Mouse (Mus musculus): Measurements from ENCODE around the gene Sh3glb2. TPM values are rescaled to one million over a fixed set of nuclear protein-coding genes. Genes with fewer than 3 reads are reported as not detected.

Gene Sh3glb2
- polyA plus RNA-seq, 1 experiment from 2014 or later: 69.4 TPM

DNA sequence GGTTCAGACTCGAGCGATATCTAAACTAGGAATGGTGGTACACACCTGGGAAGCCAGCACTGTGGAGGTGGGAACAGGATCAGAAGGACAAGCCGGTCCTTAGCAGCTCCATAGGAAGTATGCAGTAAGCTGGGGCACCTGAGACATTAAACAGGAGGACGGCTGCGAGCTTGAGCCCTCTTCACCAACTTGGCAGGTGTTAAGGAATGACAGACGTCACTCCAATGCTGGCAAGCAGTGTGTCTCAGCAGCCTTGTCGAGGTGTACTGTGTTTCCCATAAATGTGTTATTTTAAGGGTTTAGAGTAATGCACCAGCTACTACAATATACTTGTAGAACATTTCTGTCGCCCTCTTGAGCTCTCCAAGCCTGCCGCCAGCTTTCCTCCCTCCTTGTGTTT, 27.8 kb upstream of the Sh3glb2 start:
- H3K9me3 ChIP-seq (ENCODE audit: control insufficient read depth, low read length): no peaks in the 10 kb centered on the region
- H3K4me1 ChIP-seq (ENCODE audit: control insufficient read depth, insufficient read depth, low read length): no peaks in the 10 kb centered on the region; the same call in 1 of the 2 replicates
- WGBS: 88% methylated on average over 9 of the region's 9 CpGs
- H3K36me3 ChIP-seq (ENCODE audit: control insufficient read depth, insufficient read depth, low read length): peaks cover 19% of the 10 kb centered on the region
- H3K27ac ChIP-seq (ENCODE audit: low read depth, low read length): no peak overlapping the region
- ATAC-seq (ENCODE audit: low FRiP score, low TSS enrichment): no peak
- no peak overlapping the region for H3K9ac ChIP-seq (ENCODE audit: low read depth, low read length)
- no peaks in the 10 kb centered on the region for H3K27me3 ChIP-seq (ENCODE audit: control insufficient read depth, insufficient read depth, low read length)
- no peak overlapping the region for H3K4me2 ChIP-seq (replicated peaks; ENCODE audit: low read depth, low read length)
- no peak overlapping the region for H3K4me3 ChIP-seq (ENCODE audit: low read length)

GRCm38 (mm10) chr2:30385591-30385990, 26.5 kb upstream of the Sh3glb2 start:
- ATAC-seq (ENCODE audit: low FRiP score, low TSS enrichment): no peak
- no peaks in the 10 kb centered on the region for H3K9me3 ChIP-seq (ENCODE audit: control insufficient read depth, low read length)
- no peak overlapping the region for H3K27ac ChIP-seq (ENCODE audit: low read depth, low read length)
- H3K4me3 ChIP-seq (ENCODE audit: low read length): no peak overlapping the region
- no peaks in the 10 kb centered on the region for H3K4me1 ChIP-seq (ENCODE audit: control insufficient read depth, insufficient read depth, low read length)
- no peak overlapping the region for H3K9ac ChIP-seq (ENCODE audit: low read depth, low read length)
- WGBS: 75% methylated on average over 4 of the region's 4 CpGs
- no peaks in the 10 kb centered on the region for H3K27me3 ChIP-seq (ENCODE audit: control insufficient read depth, insufficient read depth, low read length)
- H3K36me3 ChIP-seq (ENCODE audit: control insufficient read depth, insufficient read depth, low read length): peaks cover 30% of the 10 kb centered on the region
- no peak overlapping the region for H3K4me2 ChIP-seq (replicated peaks; ENCODE audit: low read depth, low read length)

DNA sequence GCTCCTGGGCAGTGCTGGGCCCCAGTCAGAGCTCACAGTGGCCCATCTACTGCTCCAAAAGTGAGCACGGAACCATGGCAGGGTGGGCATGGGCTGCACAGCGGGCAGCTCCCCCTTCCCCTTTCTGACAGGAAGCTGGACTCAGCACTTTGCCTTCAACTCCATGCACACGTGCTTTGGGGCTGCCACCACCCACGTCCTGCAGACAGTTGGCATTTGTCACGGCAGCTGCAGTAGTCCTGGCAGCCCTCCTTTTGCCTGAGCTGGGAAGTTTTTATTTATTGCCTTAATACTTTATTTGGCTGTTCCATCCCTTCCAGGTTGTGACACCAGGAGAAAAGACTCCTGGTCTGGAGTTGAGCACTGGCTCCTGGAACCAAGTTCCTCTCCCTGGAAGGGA, 25.7 kb upstream of the Sh3glb2 start:
- Histone ChIP-seq H3K4me1 (ENCODE audit: control insufficient read depth, insufficient read depth, low read length) (no peaks in the 10 kb centered on the region), H3K9ac (ENCODE audit: low read depth, low read length) (no peak overlapping the region), H3K4me3 (ENCODE audit: low read length) (no peak overlapping the region), H3K27me3 (ENCODE audit: control insufficient read depth, insufficient read depth, low read length) (no peaks in the 10 kb centered on the region), H3K4me2 (replicated peaks; ENCODE audit: low read depth, low read length) (no peak overlapping the region), H3K36me3 (ENCODE audit: control insufficient read depth, insufficient read depth, low read length) (peaks cover 37% of the 10 kb centered on the region), H3K27ac (ENCODE audit: low read depth, low read length) (no peak overlapping the region), H3K9me3 (ENCODE audit: control insufficient read depth, low read length) (no peaks in the 10 kb centered on the region)
- 73% methylated on average over 5 of the region's 5 CpGs for WGBS
- no peak for ATAC-seq (ENCODE audit: low FRiP score, low TSS enrichment)

DNA sequence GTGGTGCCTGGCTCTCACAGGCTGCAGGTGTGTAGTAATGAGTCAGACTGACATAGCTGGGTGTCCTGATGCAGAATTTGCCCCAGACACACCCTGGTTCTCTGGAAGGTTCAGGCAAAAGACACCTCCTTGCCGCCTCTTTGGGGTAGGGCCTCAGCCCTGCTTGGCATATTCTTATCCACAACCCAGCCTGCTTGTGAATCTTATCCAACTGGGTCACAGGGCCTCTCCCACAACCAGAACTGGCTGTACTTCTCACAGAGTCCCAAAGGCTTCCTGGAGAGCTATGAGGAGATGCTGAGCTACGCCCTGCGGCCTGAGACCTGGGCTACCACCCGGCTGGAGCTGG, 22.2 kb upstream of the Sh3glb2 start:
- ATAC-seq (ENCODE audit: low FRiP score, low TSS enrichment): no peak
- WGBS: 88% methylated on average over 4 of the region's 4 CpGs
- Histone ChIP-seq H3K4me1 (ENCODE audit: control insufficient read depth, insufficient read depth, low read length) (no peaks in the 10 kb centered on the region), H3K27ac (ENCODE audit: low read depth, low read length) (no peak overlapping the region), H3K4me3 (ENCODE audit: low read length) (no peak overlapping the region), H3K4me2 (replicated peaks; ENCODE audit: low read depth, low read length) (no peak overlapping the region), H3K9ac (ENCODE audit: low read depth, low read length) (no peak overlapping the region), H3K9me3 (ENCODE audit: control insufficient read depth, low read length) (no peaks in the 10 kb centered on the region), H3K36me3 (ENCODE audit: control insufficient read depth, insufficient read depth, low read length) (peaks cover 66% of the 10 kb centered on the region), H3K27me3 (ENCODE audit: control insufficient read depth, insufficient read depth, low read length) (no peaks in the 10 kb centered on the region)

- Histone ChIP-seq H3K4me2 (replicated peaks; ENCODE audit: low read depth, low read length) (no peak overlapping the region), H3K27ac (ENCODE audit: low read depth, low read length) (no peak overlapping the region), H3K9me3 (ENCODE audit: control insufficient read depth, low read length) (no peaks in the 10 kb centered on the region), H3K4me1 (ENCODE audit: control insufficient read depth, insufficient read depth, low read length) (no peaks in the 10 kb centered on the region), H3K36me3 (ENCODE audit: control insufficient read depth, insufficient read depth, low read length) (peaks cover 72% of the 10 kb centered on the region), H3K9ac (ENCODE audit: low read depth, low read length) (no peak overlapping the region), H3K4me3 (ENCODE audit: low read length) (no peak overlapping the region), H3K27me3 (ENCODE audit: control insufficient read depth, insufficient read depth, low read length) (no peaks in the 10 kb centered on the region)
- 91% methylated on average over 10 of the region's 10 CpGs for WGBS
- ATAC-seq (ENCODE audit: low FRiP score, low TSS enrichment): no peak
Observed at GRCm38 (mm10) chr2:30380564-30381376, 21.6 kb upstream of the Sh3glb2 start.

DNA sequence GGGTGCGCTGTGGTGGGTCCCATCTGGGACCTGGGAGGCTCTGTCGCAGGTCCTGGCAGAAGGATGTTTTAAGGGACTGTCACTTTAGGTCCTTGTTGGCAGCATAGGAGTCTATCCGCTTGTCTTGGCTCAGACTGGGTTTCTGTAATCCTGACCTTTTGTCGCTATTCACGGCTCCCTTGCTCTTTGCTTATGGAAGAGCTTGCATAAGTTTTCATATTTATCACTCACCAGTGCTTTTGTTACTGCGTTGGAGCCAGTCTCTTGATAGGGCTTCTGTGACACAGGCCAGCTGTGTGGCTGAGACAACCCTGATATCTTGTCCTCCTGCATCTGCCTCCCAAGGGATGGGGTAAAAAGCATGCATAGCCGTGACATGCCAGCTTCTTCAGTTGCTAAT, 20.2 kb upstream of the Sh3glb2 start:
- Histone ChIP-seq H3K9me3 (ENCODE audit: control insufficient read depth, low read length) (no peaks in the 10 kb centered on the region), H3K9ac (ENCODE audit: low read depth, low read length) (no peak overlapping the region), H3K27me3 (ENCODE audit: control insufficient read depth, insufficient read depth, low read length) (no peaks in the 10 kb centered on the region), H3K4me3 (ENCODE audit: low read length) (no peak overlapping the region), H3K4me1 (ENCODE audit: control insufficient read depth, insufficient read depth, low read length) (no peaks in the 10 kb centered on the region), H3K27ac (ENCODE audit: low read depth, low read length) (no peak overlapping the region), H3K36me3 (ENCODE audit: control insufficient read depth, insufficient read depth, low read length) (peaks cover 81% of the 10 kb centered on the region), H3K4me2 (replicated peaks; ENCODE audit: low read depth, low read length) (no peak overlapping the region)
- no peak for ATAC-seq (ENCODE audit: low FRiP score, low TSS enrichment)
- 79% methylated on average over 7 of the region's 7 CpGs for WGBS

DNA sequence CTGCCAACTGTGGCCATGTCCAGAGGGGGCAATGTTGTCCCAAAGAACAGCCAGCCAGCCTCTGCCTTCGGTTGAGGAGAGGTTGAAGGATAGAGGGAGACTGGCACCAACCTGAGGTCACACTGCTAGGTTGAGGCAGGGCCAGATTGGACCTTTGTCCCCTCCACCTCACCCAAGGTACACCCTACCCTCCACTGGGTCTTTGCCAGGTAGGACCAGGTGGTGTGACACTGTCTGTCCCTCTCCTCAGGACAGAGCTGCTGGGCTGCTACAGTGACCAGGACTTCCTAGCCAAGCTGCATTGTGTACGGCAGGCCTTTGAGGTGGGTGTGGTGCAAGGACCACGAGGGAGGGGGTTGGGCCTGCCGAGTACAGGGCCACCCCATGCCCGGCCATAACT, 18.6 kb upstream of the Sh3glb2 start:
- Histone ChIP-seq H3K4me3 (ENCODE audit: low read length) (no peak overlapping the region), H3K27me3 (ENCODE audit: control insufficient read depth, insufficient read depth, low read length) (no peaks in the 10 kb centered on the region), H3K4me1 (ENCODE audit: control insufficient read depth, insufficient read depth, low read length) (no peaks in the 10 kb centered on the region), H3K4me2 (replicated peaks; ENCODE audit: low read depth, low read length) (no peak overlapping the region), H3K9ac (ENCODE audit: low read depth, low read length) (no peak overlapping the region), H3K27ac (ENCODE audit: low read depth, low read length) (no peak overlapping the region), H3K9me3 (ENCODE audit: control insufficient read depth, low read length) (no peaks in the 10 kb centered on the region), H3K36me3 (ENCODE audit: control insufficient read depth, insufficient read depth, low read length) (peaks cover 84% of the 10 kb centered on the region)
- 84% methylated on average over 5 of the region's 5 CpGs for WGBS
- ATAC-seq (ENCODE audit: low FRiP score, low TSS enrichment): no peak

GRCm38 (mm10) chr2:30375893-30376292, 16.8 kb upstream of the Sh3glb2 start:
- no peaks in the 10 kb centered on the region for H3K9me3 ChIP-seq (ENCODE audit: control insufficient read depth, low read length)
- H3K27me3 ChIP-seq (ENCODE audit: control insufficient read depth, insufficient read depth, low read length): no peaks in the 10 kb centered on the region
- 95% methylated on average over 10 of the region's 10 CpGs for WGBS
- ATAC-seq (ENCODE audit: low FRiP score, low TSS enrichment): no peak
- no peak overlapping the region for H3K4me3 ChIP-seq (ENCODE audit: low read length)
- H3K4me1 ChIP-seq (ENCODE audit: control insufficient read depth, insufficient read depth, low read length): no peaks in the 10 kb centered on the region
- H3K9ac ChIP-seq (ENCODE audit: low read depth, low read length): no peak overlapping the region
- peaks cover 85% of the 10 kb centered on the region for H3K36me3 ChIP-seq (ENCODE audit: control insufficient read depth, insufficient read depth, low read length)
- H3K4me2 ChIP-seq (replicated peaks; ENCODE audit: low read depth, low read length): no peak overlapping the region
- H3K27ac ChIP-seq (ENCODE audit: low read depth, low read length): no peak overlapping the region

- ATAC-seq (ENCODE audit: low FRiP score, low TSS enrichment): no peak
Observed at GRCm38 (mm10) chr2:30372726-30373125, 13.6 kb upstream of the Sh3glb2 start.

More at GRCm38 (mm10) chr2:30372726-30373125, 13.6 kb upstream of the Sh3glb2 start:
- Histone ChIP-seq H3K4me1 (ENCODE audit: control insufficient read depth, insufficient read depth, low read length) (no peaks in the 10 kb centered on the region), H3K4me3 (ENCODE audit: low read length) (no peak overlapping the region), H3K9ac (ENCODE audit: low read depth, low read length) (no peak overlapping the region), H3K9me3 (ENCODE audit: control insufficient read depth, low read length) (no peaks in the 10 kb centered on the region), H3K27ac (ENCODE audit: low read depth, low read length) (no peak overlapping the region), H3K36me3 (ENCODE audit: control insufficient read depth, insufficient read depth, low read length) (peaks cover 90% of the 10 kb centered on the region), H3K4me2 (replicated peaks; ENCODE audit: low read depth, low read length) (no peak overlapping the region), H3K27me3 (ENCODE audit: control insufficient read depth, insufficient read depth, low read length) (no peaks in the 10 kb centered on the region)
- WGBS: 95% methylated on average over 5 of the region's 5 CpGs
